Mouse (Mus musculus): Measurements from ENCODE around the gene Sbno2. TPM values are rescaled to one million over a fixed set of nuclear protein-coding genes. Genes with fewer than 3 reads are reported as not detected.

Sbno2 gene
- 72.7 and 82.1 TPM in 2 replicates for polyA plus RNA-seq (2012; ENCODE audit: low replicate concordance)

GRCm38 (mm10) chr10:80105460-80105859, at the start of gene Sbno2:
Gene Sbno2, minus strand, starts transcription at chr10:80105571.

DNA sequence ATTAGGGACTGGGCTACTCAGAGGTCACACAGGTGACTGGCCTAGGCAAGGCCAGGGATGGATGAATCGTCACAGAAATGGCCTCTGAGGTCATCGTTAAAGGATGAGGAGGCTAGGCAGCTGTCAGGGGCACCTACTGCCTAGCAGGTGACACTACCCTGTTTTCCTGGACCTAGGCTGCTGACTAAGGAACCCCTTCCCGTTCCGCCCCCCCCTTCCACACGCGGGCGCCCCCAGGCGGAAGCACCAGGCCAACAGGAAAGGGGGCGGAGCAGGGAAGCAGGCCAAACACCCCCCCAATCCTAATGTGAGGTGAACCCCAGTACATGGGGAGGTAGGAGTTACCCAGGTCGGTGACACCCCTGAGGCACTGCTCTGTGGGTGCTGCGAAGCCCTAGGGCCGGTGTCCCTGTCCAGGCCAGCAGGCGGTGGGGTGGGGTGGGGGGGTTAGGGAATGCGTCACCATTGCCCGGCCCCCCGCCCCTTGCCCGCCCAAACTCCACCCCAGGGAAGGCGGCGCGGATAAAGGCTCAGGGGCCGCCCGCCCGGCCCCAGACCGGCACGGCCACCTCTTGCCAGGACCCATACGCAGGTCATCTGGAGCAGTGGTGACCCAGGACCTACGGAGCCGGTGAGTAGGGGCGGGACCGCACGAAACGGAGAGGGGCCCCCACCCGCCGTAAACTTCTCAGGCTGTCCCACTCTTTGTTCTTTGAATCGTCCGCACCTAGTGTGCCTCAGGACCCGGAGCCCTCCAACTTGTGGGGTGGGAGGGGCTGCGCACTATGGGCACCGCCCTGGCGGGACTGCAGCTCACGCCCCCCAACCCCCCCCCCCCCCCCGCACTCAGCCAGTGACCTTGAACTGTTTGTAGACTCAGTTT, 42.6 kb upstream of the Sbno2 start, which contains the start of gene Midn:
Gene Midn, plus strand, starts transcription at position 554 of the 883 bp plus-strand sequence.

DNA sequence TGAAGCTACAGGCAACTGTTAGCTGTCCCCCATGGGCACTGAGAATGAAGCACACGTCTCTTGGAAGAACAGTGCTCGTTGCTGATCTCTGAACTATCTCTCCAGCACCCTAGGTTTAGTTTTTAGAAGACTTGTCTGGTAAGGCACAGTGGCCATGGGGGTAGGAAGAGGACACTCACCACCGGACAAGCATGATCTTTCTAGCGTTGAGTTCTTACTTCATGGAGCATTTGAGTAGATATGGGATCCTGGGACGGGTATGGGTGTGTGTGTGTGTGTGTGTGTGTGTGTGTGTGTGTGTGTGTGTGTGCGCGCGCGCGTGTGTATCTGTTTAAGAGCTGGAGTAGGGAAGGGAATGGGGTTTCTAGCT, 35.3 kb upstream of the Sbno2 start, which contains the start of gene Cbarp:
Gene Cbarp, minus strand, starts transcription at position 170 of the 370 bp plus-strand sequence.

GRCm38 (mm10) chr10:80138553-80139438, 33.4 kb upstream of the Sbno2 start, which contains the start of gene Atp5d:
Gene Atp5d, plus strand, starts transcription at chr10:80138632.

DNA sequence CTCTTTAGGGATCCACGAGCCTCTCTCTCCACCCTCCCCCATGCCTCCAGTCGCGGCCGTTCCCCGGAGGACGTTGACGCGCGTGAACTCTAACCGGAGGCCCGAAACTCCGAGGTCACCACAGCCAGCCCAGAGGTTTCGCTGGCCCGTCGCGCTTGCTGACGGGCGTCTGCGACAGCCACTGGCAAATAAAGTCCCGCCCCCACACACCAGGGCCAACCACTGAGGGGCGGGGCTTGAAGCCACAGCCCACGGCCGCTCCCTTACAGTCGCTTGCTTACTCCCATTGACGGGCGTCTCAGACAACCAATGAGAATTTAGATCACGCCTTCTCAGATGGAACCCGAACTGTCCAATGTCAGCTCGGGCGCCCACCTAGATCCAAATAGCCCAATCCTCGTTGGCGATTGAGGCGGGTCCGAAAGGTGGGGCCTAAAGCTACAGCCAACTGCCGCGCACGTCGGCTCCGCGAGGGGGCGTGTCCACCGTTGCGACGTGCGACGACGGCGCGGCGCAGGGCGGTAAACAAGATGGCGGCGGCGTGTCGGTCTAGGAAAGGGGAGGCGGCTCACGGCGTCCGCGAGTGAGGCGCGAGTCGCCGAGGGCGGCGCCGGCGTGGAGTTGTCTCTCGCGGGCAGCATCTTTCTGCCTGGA, 10.0 kb upstream of the Sbno2 start, which contains the start of gene Stk11:
Gene Stk11, plus strand, starts transcription at position 514 of the 654 bp plus-strand sequence.

GRCm38 (mm10) chr10:80047041-80047565, 58.3 kb downstream of the Sbno2 start, which contains the start of gene Gpx4:
Gene Gpx4, plus strand, starts transcription at chr10:80047166.

GRCm38 (mm10) chr10:80039559-80039979, 65.8 kb downstream of the Sbno2 start, which contains the start of gene Polr2e:
Gene Polr2e, minus strand, starts transcription at chr10:80039795.

GRCm38 (mm10) chr10:80016511-80016910, 88.9 kb downstream of the Sbno2 start, which contains the start of gene Arhgap45:
Gene Arhgap45, plus strand, starts transcription at chr10:80016653.

Other genes with a start within 250 kb of the Sbno2 start
- gene Prtn3, start 231.1 kb downstream of the Sbno2 start, polyA plus RNA-seq (2012; ENCODE audit: low replicate concordance) = 10.8 and 17.6 TPM in 2 replicates
- gene Plppr3, start 230.9 kb downstream of the Sbno2 start, polyA plus RNA-seq (2012; ENCODE audit: low replicate concordance) = 0.51 and 0.96 TPM in 2 replicates
- gene Elane, start 219.3 kb downstream of the Sbno2 start, polyA plus RNA-seq (2012; ENCODE audit: low replicate concordance) = 4.2 and 5.4 TPM in 2 replicates
- gene Cfd, start 214.7 kb downstream of the Sbno2 start, polyA plus RNA-seq (2012; ENCODE audit: low replicate concordance) = not detected in 2 replicates
- gene Med16, start 196.6 kb downstream of the Sbno2 start, polyA plus RNA-seq (2012; ENCODE audit: low replicate concordance) = 54.4 and 61.9 TPM in 2 replicates
- not detected in 2 replicates for gene Gm26602, start 194.7 kb downstream of the Sbno2 start, polyA plus RNA-seq (2012; ENCODE audit: low replicate concordance)
- gene Kiss1r, start 188.6 kb downstream of the Sbno2 start, polyA plus RNA-seq (2012; ENCODE audit: low replicate concordance) = 0.52 and 0.64 TPM in 2 replicates
- gene R3hdm4, start 184.4 kb downstream of the Sbno2 start, polyA plus RNA-seq (2012; ENCODE audit: low replicate concordance) = 102 and 146 TPM in 2 replicates
- gene Arid3a, start 178.5 kb downstream of the Sbno2 start, polyA plus RNA-seq (2012; ENCODE audit: low replicate concordance) = 59.2 and 117 TPM in 2 replicates
- gene Wdr18, start 145.4 kb downstream of the Sbno2 start, polyA plus RNA-seq (2012; ENCODE audit: low replicate concordance) = 67.7 and 87.8 TPM in 2 replicates
- gene Grin3b, start 134.9 kb downstream of the Sbno2 start, polyA plus RNA-seq (2012; ENCODE audit: low replicate concordance) = 0.12 and 0.17 TPM in 2 replicates
- gene Tmem259, start 121.2 kb downstream of the Sbno2 start, polyA plus RNA-seq (2012; ENCODE audit: low replicate concordance) = 658 and 1,473 TPM in 2 replicates
- 222 and 247 TPM in 2 replicates for gene Cnn2, start 117.0 kb downstream of the Sbno2 start, polyA plus RNA-seq (2012; ENCODE audit: low replicate concordance)
- gene Abca7, start 109.1 kb downstream of the Sbno2 start, polyA plus RNA-seq (2012; ENCODE audit: low replicate concordance) = 37.0 and 54.4 TPM in 2 replicates
- gene Arhgap45, start 88.9 kb downstream of the Sbno2 start, polyA plus RNA-seq (2012; ENCODE audit: low replicate concordance) = 156 and 353 TPM in 2 replicates
- 53.8 and 132 TPM in 2 replicates for gene Polr2e, start 65.8 kb downstream of the Sbno2 start, polyA plus RNA-seq (2012; ENCODE audit: low replicate concordance)
- gene Gpx4, start 58.4 kb downstream of the Sbno2 start, polyA plus RNA-seq (2012; ENCODE audit: low replicate concordance) = 698 and 1,678 TPM in 2 replicates
- 127 and 185 TPM in 2 replicates for gene Stk11, start 10.2 kb upstream of the Sbno2 start, polyA plus RNA-seq (2012; ENCODE audit: low replicate concordance)
- 1,038 and 1,245 TPM in 2 replicates for gene Atp5d, start 33.1 kb upstream of the Sbno2 start, polyA plus RNA-seq (2012; ENCODE audit: low replicate concordance)
- gene Cbarp, start 35.3 kb upstream of the Sbno2 start, polyA plus RNA-seq (2012; ENCODE audit: low replicate concordance) = 40.1 and 43.9 TPM in 2 replicates
- gene Midn, start 42.7 kb upstream of the Sbno2 start, polyA plus RNA-seq (2012; ENCODE audit: low replicate concordance) = 224 and 253 TPM in 2 replicates
- gene Cirbp, start 60.4 kb upstream of the Sbno2 start, polyA plus RNA-seq (2012; ENCODE audit: low replicate concordance) = 19.6 and 38.2 TPM in 2 replicates
- 7.0 and 16.7 TPM in 2 replicates for gene 1600002K03Rik, start 67.4 kb upstream of the Sbno2 start, polyA plus RNA-seq (2012; ENCODE audit: low replicate concordance)
- 1.4 and 1.8 TPM in 2 replicates for gene Efna2, start 73.9 kb upstream of the Sbno2 start, polyA plus RNA-seq (2012; ENCODE audit: low replicate concordance)
- gene Mum1, start 120.9 kb upstream of the Sbno2 start, polyA plus RNA-seq (2012; ENCODE audit: low replicate concordance) = 47.2 and 117 TPM in 2 replicates
- 197 and 234 TPM in 2 replicates for gene Ndufs7, start 143.6 kb upstream of the Sbno2 start, polyA plus RNA-seq (2012; ENCODE audit: low replicate concordance)
- gene Gamt, start 155.4 kb upstream of the Sbno2 start, polyA plus RNA-seq (2012; ENCODE audit: low replicate concordance) = 0.64 and 0.93 TPM in 2 replicates
- gene Dazap1, start 155.9 kb upstream of the Sbno2 start, polyA plus RNA-seq (2012; ENCODE audit: low replicate concordance) = 831 and 856 TPM in 2 replicates
- gene Rps15, start 186.9 kb upstream of the Sbno2 start, polyA plus RNA-seq (2012; ENCODE audit: low replicate concordance) = 1,647 and 3,347 TPM in 2 replicates
- 0.09 and 0.10 TPM in 2 replicates for gene Apc2, start 190.4 kb upstream of the Sbno2 start, polyA plus RNA-seq (2012; ENCODE audit: low replicate concordance)
- 80.6 and 113 TPM in 2 replicates for gene 2310011J03Rik, start 215.0 kb upstream of the Sbno2 start, polyA plus RNA-seq (2012; ENCODE audit: low replicate concordance)
- gene Pcsk4, start 223.9 kb upstream of the Sbno2 start, polyA plus RNA-seq (2012; ENCODE audit: low replicate concordance) = 29.8 and 43.5 TPM in 2 replicates
- gene Reep6, start 224.4 kb upstream of the Sbno2 start, polyA plus RNA-seq (2012; ENCODE audit: low replicate concordance) = 198 and 406 TPM in 2 replicates
- 59.0 and 75.4 TPM in 2 replicates for gene Adamtsl5, start 242.8 kb upstream of the Sbno2 start, polyA plus RNA-seq (2012; ENCODE audit: low replicate concordance)